Mouse (Mus musculus): ENCODE data around the gene Fto. TPM values are rescaled to one million over a fixed set of nuclear protein-coding genes. Genes with fewer than 3 reads are reported as not detected.
A peak's percentile ranks its signal among the peaks of the same experiment; 100 is the strongest.

The Fto gene
- polyA plus RNA-seq, 1 experiment from 2014 or later = 81.7 TPM

DNA sequence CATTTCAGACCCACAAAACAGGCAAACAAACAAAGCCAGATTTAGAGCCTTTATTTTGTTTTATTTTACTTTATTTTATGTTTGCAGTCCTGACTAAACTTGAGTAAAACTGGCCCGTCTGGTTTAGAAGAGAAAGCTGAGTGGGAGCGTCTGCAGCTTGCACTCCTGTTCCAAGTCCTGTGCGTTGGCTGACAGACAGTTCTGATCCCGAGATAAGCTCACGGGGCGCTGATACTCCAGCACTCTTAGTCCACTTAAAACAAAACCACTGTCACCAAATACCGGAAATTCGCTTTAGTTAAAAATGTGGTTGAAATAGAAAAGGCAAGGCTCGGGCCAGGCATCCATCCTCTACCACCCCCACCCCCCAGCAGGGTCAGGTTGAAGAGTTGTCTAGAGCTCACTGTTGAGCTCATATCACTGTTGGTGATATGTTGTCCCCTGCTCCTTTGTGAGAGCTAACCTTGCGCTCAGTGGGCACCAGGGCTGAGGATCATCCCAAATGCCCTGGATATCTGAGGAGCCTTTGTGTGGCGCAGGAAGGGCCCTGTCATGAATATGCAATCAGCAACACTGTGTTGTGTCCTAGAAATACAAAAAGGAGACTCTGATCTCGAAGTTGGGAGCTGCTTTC is 252.7 kb downstream of the Fto start:
- peak overlapping the region; percentile 8 for H3K4me3 ChIP-seq
- no peaks in the 10 kb centered on the region for H3K36me3 ChIP-seq
- no peak for DNase-seq (ENCODE audit: low spot score)
- no peaks in the 10 kb centered on the region for H3K9me3 ChIP-seq
- WGBS = 19% methylated on average over 12 of the region's 12 CpGs
- peaks cover 72% of the 10 kb centered on the region for H3K4me1 ChIP-seq
- no peaks in the 10 kb centered on the region for H3K27me3 ChIP-seq (ENCODE audit: insufficient read depth, poor library complexity, severe bottlenecking)
- H3K27ac ChIP-seq = peak overlapping the region; percentile 81

DNA sequence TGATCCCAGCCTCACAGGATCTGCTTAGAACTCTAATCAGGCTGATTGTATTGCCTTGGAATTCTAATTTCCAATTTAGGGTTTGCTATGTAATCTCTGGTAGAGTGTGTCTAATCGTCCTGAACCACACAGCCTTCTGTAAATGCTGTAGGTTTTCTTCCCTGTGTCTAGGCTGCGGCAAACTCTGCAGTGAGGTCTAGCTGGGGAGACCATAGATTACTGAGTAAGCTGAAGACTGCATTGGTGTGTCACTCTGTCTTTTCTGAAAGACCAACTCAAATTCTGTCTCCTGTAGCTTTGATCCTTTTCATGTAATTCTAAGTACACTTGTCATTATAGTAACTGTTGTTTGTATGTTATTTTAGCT is 253.2 kb downstream of the Fto start:
- Histone ChIP-seq H3K36me3 (no peaks in the 10 kb centered on the region), H3K4me3 (no peak overlapping the region), H3K27me3 (ENCODE audit: insufficient read depth, poor library complexity, severe bottlenecking) (no peaks in the 10 kb centered on the region), H3K27ac (peak overlapping the region; percentile 81), H3K9me3 (no peaks in the 10 kb centered on the region), H3K4me1 (peaks cover 69% of the 10 kb centered on the region)
- 52% methylated on average over 2 of the region's 2 CpGs for WGBS
- DNase-seq (ENCODE audit: low spot score) = no peak

DNA sequence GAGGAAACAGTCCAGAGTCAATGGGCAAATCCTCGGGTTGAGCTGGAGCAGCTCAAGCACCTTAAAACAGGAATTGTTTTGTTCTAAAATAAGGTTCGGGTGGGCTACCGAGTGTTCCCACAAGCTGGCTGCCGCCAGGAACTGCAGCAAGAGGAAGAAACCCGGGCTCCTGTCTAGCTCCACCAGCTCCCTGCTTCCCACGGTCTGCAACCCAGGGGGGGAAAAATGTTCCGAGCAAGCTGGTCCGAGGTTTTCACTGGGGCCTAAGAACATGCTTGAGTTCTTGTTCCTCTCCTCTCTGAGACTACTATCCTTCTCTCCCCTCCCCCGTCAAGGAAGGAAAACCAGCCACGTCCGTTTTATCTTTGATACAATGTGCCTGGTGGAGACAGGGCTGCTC is 256.5 kb downstream of the Fto start:
- H3K4me1 ChIP-seq = peaks cover 71% of the 10 kb centered on the region
- H3K9me3 ChIP-seq = no peaks in the 10 kb centered on the region
- no peaks in the 10 kb centered on the region for H3K27me3 ChIP-seq (ENCODE audit: insufficient read depth, poor library complexity, severe bottlenecking)
- H3K36me3 ChIP-seq = no peaks in the 10 kb centered on the region
- DNase-seq (ENCODE audit: low spot score) = no peak
- 17% methylated on average over 11 of the region's 11 CpGs for WGBS
- H3K27ac ChIP-seq = peak overlapping the region; percentile 80
- peak overlapping the region; percentile 38 for H3K4me3 ChIP-seq

DNA sequence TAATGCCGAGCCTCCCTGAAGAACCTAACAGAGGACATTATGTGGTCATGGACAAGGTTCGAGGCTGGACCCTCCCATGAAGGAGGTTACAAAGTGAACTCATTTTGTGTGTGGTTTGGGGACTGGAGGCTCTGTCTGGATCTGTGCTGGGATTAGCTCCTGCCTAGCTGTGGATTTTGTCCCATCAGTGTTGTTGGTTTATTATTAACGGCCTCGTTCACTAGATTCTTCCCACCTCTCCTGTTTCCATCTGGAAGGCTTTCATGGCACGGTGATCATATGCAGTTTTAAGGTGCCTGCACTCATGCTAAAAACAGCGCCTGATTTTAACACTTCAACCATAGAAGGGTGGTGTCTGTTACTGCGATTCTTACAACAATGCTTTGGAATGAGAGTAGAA is 257.5 kb downstream of the Fto start:
- Histone ChIP-seq H3K27ac (peak overlapping the region; percentile 80; the same call in 1 of the 2 replicates), H3K4me3 (no peak overlapping the region), H3K9me3 (no peaks in the 10 kb centered on the region), H3K4me1 (peaks cover 67% of the 10 kb centered on the region), H3K36me3 (no peaks in the 10 kb centered on the region), H3K27me3 (ENCODE audit: insufficient read depth, poor library complexity, severe bottlenecking) (no peaks in the 10 kb centered on the region)
- WGBS = 69% methylated on average over 7 of the region's 7 CpGs
- DNase-seq (ENCODE audit: low spot score) = no peak

GRCm38 (mm10) chr8:91571978-91572377 is 258.7 kb downstream of the Fto start:
- 43% methylated on average over 4 of the region's 4 CpGs for WGBS
- H3K27me3 ChIP-seq (ENCODE audit: insufficient read depth, poor library complexity, severe bottlenecking) = no peaks in the 10 kb centered on the region

DNA sequence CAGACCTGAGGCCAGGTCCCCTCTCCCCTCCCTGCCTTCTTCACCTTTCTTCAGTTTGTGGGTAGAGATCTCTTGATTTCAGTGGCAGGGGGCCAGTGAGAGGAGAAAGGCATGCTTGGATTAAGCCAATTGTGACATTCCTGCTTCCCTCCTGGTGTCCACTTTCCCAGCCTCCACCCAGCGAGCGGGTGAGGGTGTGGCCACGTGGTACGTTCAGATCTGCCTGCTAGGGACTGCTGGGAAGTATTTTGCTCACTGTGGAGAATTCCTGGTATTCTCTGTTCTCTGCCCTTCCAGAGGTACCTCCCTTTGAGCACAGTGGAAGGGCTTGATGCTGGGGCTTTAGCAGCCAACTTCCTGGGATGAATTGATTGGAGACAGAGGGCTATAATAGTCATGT is 259.3 kb downstream of the Fto start:
- Histone ChIP-seq H3K4me1 (peaks cover 67% of the 10 kb centered on the region), H3K27ac (peak overlapping the region; percentile 60), H3K4me3 (no peak overlapping the region), H3K36me3 (no peaks in the 10 kb centered on the region), H3K27me3 (ENCODE audit: insufficient read depth, poor library complexity, severe bottlenecking) (no peaks in the 10 kb centered on the region), H3K9me3 (no peaks in the 10 kb centered on the region)
- 16% methylated on average over 4 of the region's 4 CpGs for WGBS
- DNase-seq (ENCODE audit: low spot score) = no peak

More at GRCm38 (mm10) chr8:91571978-91572377, 258.7 kb downstream of the Fto start:
- H3K27ac ChIP-seq = peak overlapping the region; percentile 60
- H3K36me3 ChIP-seq = no peaks in the 10 kb centered on the region
- no peak for DNase-seq (ENCODE audit: low spot score)
- H3K9me3 ChIP-seq = no peaks in the 10 kb centered on the region
- H3K4me3 ChIP-seq = no peak overlapping the region
- H3K4me1 ChIP-seq = peaks cover 67% of the 10 kb centered on the region

DNA sequence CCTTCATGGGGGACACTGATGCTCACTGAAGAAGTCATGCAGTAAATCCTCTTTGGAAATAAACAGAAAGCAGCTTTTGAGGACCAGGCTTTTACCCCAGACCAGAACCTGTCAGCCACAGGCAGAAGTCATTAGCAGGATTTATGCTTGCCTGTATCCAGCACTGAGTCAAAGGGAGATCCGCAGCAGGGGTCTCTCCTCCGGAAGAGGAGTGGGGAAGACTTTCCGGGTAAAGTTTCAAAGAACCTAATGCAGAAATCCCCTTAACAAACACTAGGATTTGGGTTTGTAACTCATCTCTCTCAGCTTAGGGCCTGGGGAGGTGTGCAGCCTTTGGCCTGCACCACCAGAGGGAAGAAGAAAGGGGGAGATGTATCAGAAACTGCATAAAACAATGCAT is 262.3 kb downstream of the Fto start:
- Histone ChIP-seq H3K27me3 (ENCODE audit: insufficient read depth, poor library complexity, severe bottlenecking) (no peaks in the 10 kb centered on the region), H3K36me3 (no peaks in the 10 kb centered on the region), H3K4me3 (no peak overlapping the region)

GRCm38 (mm10) chr8:91576086-91576917 is 263.0 kb downstream of the Fto start:
- Histone ChIP-seq H3K9me3 (no peaks in the 10 kb centered on the region), H3K4me1 (peaks cover 35% of the 10 kb centered on the region), H3K36me3 (no peaks in the 10 kb centered on the region), H3K4me3 (no peak overlapping the region), H3K27me3 (ENCODE audit: insufficient read depth, poor library complexity, severe bottlenecking) (no peaks in the 10 kb centered on the region), H3K27ac (peak overlapping the region; percentile 12; the same call in 1 of the 2 replicates)
- DNase-seq (ENCODE audit: low spot score) = no peak
- 25% methylated on average over 17 of the region's 17 CpGs for WGBS

More for the DNA sequence above, 262.3 kb downstream of the Fto start:
- peaks cover 38% of the 10 kb centered on the region for H3K4me1 ChIP-seq
- WGBS = 39% methylated on average over 3 of the region's 3 CpGs
- DNase-seq (ENCODE audit: low spot score) = no peak
- no peaks in the 10 kb centered on the region for H3K9me3 ChIP-seq
- no peak overlapping the region; the same call in 1 of the 2 replicates for H3K27ac ChIP-seq

- Histone ChIP-seq H3K4me1 (peaks cover 36% of the 10 kb centered on the region), H3K36me3 (no peaks in the 10 kb centered on the region), H3K4me3 (no peak overlapping the region), H3K27ac (peak overlapping the region; percentile 16; the same call in 1 of the 2 replicates), H3K9me3 (no peaks in the 10 kb centered on the region), H3K27me3 (ENCODE audit: insufficient read depth, poor library complexity, severe bottlenecking) (no peaks in the 10 kb centered on the region)
- 46% methylated on average over 6 of the region's 6 CpGs for WGBS
- DNase-seq (ENCODE audit: low spot score) = no peak
Observed at GRCm38 (mm10) chr8:91576918-91577241, 263.6 kb downstream of the Fto start.

DNA sequence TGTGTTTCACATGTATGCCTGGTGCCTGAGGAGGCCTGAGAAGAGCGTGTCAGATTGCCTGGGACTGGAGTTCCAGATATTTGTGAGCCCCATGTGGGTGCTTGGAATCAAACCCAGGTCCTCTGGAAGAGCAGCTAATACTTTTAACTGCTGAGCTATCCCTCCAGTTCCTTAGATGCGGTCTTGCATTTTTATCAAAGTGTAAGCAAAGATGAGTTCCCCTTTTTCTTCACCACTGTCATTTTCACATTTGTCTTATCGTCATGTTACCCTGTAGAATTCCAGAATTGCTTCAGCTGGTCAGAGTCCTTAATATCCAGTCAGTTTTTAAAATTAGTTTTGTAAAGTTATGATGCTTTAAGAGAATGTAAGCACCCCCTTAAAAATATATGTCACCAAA is 264.3 kb downstream of the Fto start:
- Histone ChIP-seq H3K27ac (no peak overlapping the region), H3K27me3 (ENCODE audit: insufficient read depth, poor library complexity, severe bottlenecking) (no peaks in the 10 kb centered on the region), H3K4me3 (no peak overlapping the region), H3K9me3 (no peaks in the 10 kb centered on the region), H3K36me3 (no peaks in the 10 kb centered on the region), H3K4me1 (peaks cover 36% of the 10 kb centered on the region)
- DNase-seq (ENCODE audit: low spot score) = no peak
- WGBS = 91% methylated on average over 3 of the region's 3 CpGs

- Histone ChIP-seq H3K9me3 (no peaks in the 10 kb centered on the region), H3K27me3 (ENCODE audit: insufficient read depth, poor library complexity, severe bottlenecking) (no peaks in the 10 kb centered on the region), H3K36me3 (no peaks in the 10 kb centered on the region), H3K4me3 (no peak overlapping the region), H3K27ac (no peak overlapping the region), H3K4me1 (peaks cover 19% of the 10 kb centered on the region)
- no peak for DNase-seq (ENCODE audit: low spot score)
- WGBS = 81% methylated on average over 11 of the region's 11 CpGs
Observed at GRCm38 (mm10) chr8:91584620-91585415, 271.5 kb downstream of the Fto start.

DNA sequence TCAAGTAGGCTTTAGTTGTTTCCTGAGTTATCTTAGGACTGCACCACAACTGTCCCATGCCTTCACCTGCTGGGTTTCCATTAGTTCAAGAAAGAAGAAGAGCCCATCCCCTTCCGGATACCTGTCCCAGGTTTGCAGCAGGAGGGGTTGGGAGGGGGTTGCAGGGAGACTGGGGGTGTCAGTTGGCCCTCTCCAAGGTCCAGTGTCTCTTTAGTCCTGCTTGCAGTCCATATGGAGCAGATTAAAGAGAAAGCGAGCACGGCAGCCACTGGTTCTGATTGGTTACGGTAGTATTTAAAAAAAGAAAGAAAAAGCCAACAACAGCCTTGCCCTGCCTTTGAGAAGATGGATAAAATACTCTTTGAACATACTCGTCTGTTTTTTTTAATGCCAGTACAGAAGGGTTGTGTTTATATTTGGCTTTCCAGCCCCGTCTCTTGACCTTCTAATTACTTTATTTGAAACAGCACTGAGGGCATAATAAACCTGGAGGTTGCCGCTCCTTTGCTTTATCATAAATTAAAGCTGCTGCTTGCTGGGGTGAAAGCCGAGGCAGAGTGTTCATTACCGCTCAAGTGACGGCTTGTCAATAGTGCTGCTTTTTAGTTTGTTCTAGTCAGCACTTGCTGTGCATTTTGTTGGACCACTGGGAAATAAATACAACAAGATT is 279.2 kb downstream of the Fto start:
- DNase-seq (ENCODE audit: low spot score) = no peak
- WGBS = 69% methylated on average over 10 of the region's 10 CpGs

More for the DNA sequence above, 279.2 kb downstream of the Fto start:
- no peaks in the 10 kb centered on the region for H3K36me3 ChIP-seq
- no peak overlapping the region for H3K27ac ChIP-seq
- no peaks in the 10 kb centered on the region for H3K27me3 ChIP-seq (ENCODE audit: insufficient read depth, poor library complexity, severe bottlenecking)
- H3K4me3 ChIP-seq = no peak overlapping the region
- H3K9me3 ChIP-seq = no peaks in the 10 kb centered on the region
- peaks cover 24% of the 10 kb centered on the region; the same call in 1 of the 2 replicates for H3K4me1 ChIP-seq

Data from heart, embryonic 10.5 days (tissue).